Mouse (Mus musculus) CD8-positive naive resting alpha-beta T cell, adult 2 months (primary cell): Measurements from ENCODE around the gene Dync1li2.

Experiments
- DNase-seq, 2 experiments: peaks; one replicate each; pipeline ENCODE4 v3.0.0; 2022; ENCODE audit warnings: low read depth in 2 of 2, low spot score in 2 of 2

Gene Dync1li2

DNA sequence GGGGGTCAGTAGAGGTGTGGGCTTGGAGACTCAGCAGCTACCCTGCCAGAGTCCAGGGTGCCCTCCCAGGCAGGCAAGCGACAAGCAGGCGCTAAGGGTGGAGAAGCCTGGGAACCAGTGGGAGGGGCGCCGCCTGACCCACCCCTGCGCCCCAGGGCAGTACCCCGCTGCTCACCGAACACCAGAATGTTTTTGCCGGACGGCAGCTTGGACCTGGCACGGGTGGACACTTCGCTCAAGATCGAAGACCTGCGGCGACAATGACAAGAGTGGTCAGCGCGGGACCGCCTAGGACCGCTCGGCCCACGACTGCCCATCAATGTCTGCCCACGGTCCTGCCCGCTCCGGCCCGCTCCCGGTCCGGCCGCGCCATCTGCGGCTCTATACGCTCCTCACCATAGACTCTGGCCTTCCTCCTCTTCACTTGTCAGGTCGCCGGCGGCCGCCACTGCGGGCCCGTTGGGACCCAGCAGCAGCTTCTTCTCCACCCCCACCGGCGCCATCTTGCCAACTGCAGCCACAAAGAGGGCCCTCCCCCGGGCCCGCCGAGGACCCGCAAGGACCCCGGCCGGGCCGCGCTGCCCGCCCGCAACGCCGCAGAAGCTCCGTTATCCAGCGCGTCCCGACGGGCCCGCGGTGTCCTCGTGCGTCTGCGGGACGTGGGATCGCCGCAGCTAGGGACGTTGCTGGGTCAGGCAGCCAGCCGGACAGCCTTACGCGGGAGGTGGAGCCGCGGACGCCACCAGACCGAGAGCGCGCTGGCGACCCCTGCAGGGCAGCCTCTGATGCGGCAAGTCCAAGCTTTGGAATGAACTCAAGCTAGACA is at the start of gene Dync1li2:
Gene Dync1li2, minus strand, starts transcription at position 749 of the 826 bp plus-strand sequence.
- peak; percentile 91 to 95 for DNase-seq

DNA sequence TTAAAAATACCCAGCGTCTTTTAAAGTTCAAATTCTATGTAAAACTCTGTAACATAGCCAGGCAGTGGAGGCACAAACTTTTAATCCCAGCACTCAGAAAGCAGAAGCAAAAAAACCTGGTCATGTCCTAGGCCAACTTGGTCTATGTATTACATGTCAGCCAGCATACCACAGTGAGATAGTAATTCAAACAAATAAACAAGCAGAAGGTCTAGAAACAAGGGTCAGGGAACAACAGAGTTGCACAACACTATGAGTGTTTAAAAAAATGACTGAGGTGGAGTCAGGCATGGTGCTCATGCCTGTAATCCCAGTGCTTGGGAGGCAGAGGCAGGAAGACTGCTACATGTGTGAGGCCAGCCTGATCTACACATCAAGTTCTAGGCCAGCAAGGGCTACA is 36.2 kb upstream of the Dync1li2 start:
- DNase-seq: no peak

DNA sequence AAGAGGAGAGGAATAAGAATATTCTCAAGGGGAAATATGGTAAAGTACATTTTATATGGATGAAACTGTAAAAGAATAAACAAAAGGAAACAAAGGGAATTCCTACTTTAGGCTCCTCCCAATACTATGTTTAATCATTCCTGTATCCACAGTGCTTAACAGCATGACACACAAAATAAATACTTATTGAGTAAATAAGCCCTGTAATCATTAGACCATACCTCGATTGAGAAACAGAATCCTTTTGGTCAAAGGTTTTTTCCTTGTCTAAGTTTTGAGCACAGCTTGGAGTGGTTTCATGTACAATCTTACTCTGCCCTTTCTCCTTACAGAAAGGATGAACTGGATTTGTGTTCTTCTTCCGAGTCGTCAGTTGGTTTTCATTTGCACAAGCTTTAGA is 29.6 kb upstream of the Dync1li2 start:
- no peak for DNase-seq

DNA sequence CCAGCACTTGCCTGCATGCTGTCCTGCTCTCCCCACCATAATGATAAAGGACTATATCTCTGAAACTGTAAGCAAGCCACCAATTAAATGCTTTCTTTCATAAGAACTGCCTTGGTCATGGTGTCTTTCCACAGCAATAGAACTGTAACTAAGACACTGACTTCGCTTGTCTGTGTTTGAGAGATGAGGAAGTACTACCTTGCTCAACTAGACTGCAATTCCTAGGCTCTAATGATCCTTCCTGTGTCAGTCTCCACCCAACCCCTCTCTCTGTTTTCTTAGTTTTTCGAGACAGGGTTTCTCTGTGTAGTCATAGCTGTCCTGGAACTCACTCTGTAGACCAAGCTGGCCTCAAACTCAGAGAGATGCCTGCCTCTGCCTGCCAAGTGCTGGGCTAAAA is 24.6 kb upstream of the Dync1li2 start:
- no peak for DNase-seq

DNA sequence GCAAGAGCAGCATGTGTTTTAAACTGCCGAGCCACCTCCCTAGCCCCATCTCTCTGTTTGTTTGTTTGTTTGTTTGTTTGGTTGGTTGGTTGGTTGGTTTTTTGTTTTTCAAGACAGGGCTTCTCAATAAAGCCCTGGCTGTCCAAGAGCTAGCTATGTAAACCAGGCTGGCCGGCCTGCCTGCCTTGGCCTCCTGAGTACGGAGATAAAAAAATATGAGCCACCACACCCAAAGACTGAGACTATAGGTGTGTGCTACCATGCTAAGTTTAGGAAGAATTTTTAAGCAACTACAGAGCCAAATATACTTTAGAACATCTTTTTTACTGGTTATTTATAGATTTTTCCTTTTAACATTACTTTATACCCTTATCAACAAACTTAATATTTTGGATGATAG is 9.3 kb upstream of the Dync1li2 start:
- no peak for DNase-seq

DNA sequence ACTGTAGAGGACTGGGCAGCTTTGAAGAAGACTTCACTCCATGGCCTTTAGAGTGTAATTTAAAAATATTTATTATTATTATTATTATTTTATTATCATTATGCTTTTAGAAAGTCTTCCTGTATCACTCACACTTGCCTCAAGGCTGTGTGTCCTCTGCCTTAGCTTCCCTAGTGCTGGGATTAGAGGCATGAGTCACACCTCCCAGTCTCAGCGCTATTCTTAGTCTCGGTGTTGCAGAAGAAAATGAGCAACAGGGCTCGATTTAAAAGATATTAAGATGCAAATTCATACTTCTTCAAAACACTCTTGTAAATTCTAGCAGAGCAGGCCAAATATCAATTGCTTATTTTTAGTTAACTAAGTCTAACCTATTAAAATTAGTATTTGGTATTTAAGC is 5.9 kb upstream of the Dync1li2 start:
- DNase-seq: no peak

DNA sequence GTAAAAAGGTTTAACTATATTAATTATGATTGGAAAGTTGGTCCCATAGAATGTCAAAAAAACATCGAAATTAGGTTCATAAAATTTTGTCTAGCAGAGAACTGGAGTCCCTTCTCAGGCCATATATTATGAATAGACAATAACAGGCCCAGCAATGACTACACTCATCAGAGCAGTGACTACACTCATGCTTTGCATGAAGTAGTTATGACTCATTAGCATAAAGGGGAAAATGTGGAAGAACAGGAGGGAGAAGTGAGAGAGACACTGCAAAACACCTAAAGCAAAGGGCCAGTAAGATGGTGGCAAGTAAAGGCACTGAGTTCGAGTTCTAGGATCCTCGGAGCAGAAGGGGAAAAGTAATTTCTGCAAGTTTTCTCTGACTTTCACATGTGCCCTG is 3.2 kb upstream of the Dync1li2 start:
- no peak for DNase-seq

DNA sequence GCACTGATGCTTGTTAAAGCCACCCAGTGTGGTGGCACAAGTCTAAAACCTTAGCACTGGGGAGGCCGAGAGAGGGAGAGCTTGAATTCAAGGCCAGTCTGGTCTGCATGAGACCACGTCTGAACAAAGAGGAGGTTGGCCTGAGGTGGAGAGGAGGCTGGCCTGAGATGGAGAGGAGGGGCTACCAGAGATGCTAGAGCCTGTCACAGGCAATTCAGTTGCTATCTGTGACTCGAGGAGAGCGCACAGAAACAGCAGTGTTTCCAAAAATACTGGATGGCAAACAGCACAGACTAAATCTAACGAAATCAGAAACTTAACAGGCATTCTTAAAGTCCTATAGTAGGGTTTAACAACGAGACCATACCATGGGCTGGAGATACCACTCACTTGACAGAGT is 2.4 kb upstream of the Dync1li2 start:
- DNase-seq: no peak

DNA sequence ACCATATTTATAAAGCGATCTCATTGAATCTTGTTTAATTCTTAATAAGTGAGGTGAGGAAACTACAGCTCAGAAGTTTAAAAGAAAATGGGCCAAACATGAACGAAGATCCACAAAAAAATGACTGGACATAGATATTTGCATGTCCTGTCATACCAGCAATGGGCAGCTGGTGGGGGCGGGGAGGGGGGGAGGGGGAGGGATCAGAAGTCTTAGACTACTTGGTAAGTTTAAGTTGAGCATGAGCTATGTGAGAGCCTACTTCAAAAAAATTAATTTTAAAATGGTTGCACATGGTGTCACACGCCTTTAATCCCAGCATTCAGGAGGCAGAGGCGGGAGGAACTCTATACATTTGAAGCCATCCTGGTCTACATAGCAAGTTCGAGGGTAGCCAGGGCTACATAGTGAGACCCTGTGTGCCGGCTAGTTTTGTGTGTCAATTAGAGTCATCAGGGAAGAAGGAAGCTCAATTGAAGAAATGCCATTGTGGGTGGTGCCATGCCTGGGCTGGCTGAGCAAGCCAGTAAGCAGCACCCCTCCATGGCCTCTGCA is 355 bp upstream of the Dync1li2 start:
- DNase-seq: no peak

DNA sequence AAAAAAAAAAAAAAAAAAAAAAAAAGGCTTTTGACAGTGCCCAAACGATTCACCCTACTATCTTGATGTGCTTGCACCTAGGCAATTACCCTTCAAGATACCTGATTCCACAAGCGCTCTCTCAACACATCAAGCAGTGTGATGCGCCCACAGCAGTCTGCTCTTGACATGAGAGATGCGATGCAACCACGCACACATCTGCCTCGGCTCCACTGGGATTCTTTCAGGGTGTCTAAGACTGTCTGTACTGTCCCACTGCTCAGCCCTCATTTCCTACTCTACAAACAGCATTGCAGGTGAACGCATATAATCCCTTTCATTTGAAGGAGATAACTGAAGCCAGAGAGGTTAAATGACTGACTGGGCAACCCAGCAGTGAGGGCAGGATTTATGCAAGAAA is 1.2 kb downstream of the Dync1li2 start:
- no peak for DNase-seq

DNA sequence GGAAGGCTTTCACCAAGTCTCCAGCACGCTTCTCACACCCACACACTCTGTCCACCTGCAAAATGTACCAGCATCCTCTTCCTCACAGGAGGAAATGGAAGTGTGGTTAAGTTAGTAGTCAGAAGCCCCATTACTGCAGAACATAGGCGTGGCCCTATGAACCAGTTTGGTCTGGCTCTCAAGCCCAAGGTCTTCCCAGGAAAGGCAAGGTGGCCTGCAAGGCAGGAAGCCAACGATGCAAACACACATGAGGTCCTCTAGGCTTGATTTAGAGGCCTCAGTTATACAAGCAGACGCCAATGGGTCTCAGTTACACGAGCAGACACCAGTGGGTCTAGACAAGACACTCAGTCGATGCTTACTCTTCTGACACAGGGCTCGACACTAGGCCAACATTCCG is 3.4 kb downstream of the Dync1li2 start:
- no peak for DNase-seq

DNA sequence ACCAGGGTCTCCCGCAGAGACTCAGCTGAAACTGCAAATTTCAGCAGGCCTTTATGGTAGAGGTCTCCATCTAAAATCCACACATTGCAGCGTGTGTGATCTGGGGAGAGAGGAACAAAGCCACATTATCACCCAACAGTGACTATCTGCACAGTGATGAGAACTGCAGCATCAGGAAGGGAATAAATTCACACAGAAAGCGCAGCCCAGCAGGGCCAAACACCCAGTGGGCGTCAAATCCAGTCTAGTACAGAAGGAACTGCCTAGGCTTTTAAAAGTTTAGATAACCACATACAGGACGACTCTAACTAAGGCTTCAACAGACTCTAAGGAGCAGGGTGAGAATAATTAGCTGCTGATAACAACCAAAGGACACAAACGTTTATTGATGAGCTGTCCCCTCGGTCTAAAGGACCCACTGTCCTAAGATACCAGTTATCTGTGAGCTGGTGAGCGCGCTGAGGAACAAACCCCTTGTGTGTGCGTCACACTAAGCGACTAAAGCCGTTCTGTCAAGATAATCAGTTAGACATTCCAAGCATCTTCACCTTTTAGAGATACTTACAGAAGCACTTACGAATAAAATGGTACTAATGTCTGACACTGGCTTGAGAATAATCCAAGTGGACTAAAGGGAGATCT is 5.2 kb downstream of the Dync1li2 start:
- DNase-seq: no peak

DNA sequence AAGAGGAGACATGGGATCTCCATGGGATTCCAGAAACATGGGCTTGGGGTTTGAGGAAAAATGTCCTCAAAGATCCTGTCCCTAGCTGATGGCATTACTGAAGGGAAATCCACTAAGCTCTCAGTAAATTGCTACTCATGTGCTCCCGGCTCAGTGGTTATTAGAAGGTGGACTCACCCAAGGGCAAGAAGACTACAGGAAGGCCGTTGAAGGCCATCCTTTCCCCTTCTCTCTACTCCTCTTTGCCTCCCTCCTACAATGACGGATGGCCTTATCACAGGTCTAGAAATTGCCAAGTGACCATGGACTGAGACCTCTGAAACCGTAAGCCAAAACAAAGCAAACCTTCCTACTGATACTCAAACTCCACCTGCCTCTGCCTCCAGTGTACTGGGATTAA is 6.3 kb downstream of the Dync1li2 start:
- DNase-seq: no peak

DNA sequence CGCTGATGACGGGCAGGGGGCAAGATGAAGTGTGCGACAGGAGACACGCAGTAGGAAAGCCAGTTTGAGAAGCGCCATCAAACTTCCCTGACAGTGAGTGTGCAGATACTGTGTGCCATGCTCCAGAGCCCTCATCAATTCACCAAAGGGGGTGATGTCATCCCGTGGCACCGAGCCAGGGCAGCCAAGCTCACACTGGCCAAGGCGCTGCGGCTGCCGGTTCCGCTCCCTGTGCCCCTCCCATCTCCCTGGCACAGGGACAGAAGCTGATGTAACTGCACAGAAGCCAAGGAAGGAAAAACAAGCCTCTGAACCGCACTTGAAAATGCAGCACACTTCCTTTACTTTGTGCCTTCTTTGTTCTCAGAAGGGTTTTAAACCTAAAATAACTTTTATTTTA is 6.8 kb downstream of the Dync1li2 start:
- peak; percentile 77 to 78 for DNase-seq

DNA sequence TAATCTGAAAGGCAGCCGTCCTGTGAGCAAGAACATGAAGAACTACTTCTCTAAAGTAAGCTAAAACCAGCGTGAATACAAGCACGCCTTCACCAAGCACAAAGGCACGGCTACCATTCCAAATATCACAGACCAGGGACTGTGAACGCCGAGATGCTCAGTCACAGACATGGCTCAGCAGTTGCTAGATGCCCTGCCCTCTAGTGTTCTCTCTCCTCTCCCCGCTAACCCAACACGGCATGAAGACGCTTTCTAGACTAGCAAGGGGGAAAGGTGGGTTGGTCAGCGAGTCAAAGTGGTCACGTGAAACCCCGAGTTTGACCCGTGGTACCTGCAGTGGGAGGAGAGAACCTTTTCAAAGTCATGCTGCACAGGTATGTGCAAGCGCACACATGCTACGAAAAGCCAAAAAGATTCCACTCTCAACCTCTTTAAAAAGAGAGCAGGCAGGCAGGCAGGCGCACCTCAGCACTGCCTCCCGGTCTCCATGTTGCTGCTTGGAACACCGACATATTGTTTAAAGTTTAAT is 8.0 kb downstream of the Dync1li2 start:
- DNase-seq: no peak

DNA sequence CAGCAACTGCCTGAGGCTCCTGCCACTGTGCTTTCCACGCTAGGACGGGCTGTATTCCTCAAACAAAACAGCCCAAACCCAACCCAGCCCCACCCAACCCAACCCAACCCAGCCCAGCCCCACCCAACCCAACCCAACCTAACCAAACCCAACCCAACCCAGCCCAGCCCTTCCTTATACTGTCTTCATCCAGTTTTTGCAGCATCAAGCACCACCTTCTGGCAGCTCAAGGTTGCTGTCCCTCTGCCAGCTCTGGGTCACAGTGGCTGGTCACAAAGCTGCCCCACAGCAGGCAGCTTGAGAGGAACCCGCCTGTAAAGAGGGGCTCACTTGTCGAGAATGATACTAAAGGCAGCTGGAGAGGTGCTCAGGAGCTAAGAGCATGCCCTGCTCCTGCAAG is 8.6 kb downstream of the Dync1li2 start:
- DNase-seq: no peak

DNA sequence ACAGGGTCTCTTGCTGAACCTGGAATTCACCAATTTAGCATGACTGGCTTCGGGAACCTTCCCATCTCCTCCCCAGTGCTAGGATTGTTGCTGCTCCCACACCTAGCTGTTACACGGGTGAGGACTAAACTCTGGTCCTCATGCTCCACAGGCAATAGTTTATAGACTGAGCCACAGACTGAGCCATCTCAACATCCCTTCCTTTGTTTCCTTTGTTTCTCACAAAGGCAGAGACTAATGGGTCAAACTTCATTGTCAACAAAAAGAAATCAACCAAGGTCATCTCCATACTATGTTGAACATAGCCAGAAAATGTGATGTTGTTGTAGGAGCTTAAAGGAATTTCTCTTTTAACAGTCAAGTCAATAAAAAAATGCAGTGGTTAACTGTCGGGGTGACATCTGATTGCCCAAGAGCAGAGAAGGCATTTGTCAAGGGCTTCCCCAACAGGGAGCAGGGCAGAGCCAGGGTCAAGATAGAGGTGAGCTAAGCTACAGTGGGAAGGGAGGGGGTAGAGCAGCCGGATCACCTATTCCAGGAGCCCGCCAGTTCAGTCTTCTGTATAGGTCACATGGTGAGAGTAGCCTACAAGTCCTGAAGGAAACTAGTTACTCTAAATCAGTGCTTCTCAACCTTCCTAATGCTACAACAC is 9.5 kb downstream of the Dync1li2 start:
- no peak for DNase-seq

DNA sequence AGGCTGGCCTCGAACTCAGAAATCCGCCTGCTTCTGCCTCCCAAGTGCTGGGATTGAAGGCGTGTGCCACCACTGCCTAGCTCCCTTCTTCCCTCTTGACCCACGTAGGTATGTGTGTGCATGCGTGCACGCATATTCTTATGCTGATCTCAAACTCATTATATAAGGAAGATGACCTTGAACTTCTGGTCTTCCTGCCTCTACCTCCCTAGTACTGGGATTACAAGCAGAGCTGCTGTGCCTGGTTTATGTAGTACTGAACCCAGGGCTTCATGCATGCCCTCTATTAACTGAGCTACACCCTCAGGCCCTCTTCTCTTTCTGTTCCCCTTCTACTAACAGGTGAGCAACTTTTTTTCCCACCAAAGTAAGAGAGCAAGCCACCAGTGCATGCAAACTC is 10.2 kb downstream of the Dync1li2 start:
- no peak for DNase-seq

DNA sequence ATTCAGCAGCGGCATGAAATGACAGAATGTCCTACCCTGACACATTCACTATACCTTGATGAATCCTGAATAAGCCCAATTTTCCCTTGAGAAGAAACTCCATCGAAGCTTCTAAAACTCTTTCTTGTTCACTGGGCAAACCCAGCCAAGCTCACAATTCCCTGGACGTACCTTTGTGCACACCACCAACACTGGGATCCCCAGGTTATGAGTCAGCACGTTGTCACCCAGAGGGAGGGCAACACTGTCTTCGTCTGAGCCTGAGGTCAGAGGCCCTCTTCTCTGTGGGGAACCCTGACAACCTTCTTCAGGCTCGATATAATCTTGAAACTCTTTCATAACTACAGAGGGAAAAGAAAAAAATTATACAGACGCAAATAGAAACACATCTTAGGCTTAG is 12.6 kb downstream of the Dync1li2 start:
- DNase-seq: no peak

DNA sequence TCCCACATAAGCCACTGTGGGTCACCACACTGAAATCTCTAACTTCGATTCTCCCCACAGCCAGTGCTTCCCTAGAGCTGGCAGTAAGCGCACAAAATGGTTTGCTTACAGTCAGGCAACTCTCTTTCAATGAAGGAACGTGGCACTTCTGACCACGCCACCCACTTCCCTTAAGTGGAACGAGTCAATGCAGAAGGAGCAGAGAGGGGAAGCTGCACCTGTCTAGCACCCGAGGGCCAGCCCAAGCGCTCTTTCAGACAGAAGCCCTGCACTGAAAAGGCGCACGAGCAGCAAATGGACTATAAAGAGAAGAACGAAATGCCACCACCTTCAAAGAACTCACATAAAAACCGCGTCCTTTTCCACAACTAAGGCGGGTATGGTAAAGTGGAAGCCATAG is 15.1 kb downstream of the Dync1li2 start:
- DNase-seq: no peak

DNA sequence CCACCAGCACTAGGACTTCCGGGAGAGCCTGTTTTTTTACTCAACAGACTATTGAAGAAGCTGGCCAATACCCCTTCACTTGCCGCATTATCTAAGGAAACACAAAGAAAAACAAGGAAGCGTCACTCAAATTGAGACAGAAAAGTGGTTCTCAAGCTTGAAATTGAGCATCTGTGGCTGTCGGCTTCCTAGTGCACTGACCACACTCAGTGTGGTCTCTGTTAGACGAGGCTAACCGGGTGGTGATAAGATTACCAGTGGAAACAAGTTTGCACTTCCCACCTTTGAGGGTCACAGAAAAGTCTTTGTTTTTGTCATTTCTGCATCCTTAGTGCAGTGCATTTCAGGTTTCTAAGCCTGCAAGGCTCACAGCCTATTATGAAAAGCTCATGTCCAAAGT is 20.5 kb downstream of the Dync1li2 start:
- DNase-seq: no peak

DNA sequence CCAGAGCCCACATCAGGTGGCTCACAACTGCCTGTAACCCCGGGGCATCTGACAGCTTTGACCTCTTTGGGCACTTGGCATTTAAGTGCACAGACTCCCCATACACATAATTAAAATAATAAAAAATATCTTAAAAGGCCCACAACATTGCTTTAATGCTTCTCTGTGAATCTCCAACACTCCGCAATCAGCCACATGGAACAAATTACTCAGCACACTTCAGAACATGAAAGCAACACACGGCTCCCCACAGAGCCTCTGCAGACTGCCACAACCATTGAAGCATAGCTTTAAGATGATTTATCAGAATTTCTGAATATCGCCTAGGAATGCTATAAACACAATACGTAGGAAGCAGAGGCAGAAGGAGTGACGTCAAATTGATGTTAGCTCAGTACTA is 26.8 kb downstream of the Dync1li2 start:
- DNase-seq: no peak
